Mouse (Mus musculus) spleen, adult 12 weeks (tissue): ENCODE results near the gene Hebp1.
A peak's percentile ranks its signal among the peaks of the same experiment; 100 is the strongest.

Source experiments
- DNase-seq: peaks from one replicate; pipeline ENCODE4 v3.0.0; 2022; ENCODE audit warnings: low spot score

Gene Hebp1

GRCm38 (mm10) chr6:135197921-135198532, at the start of gene Hebp1, which contains the start of gene Fam234b:
TSS of gene Hebp1 (minus strand) at chr6:135198022.
TSS of gene Fam234b (plus strand) at chr6:135197977.
- DNase-seq = peak; percentile 82

- no peak for DNase-seq
Observed at GRCm38 (mm10) chr6:135245586-135245985, 47.8 kb upstream of the Hebp1 start.

GRCm38 (mm10) chr6:135240361-135240760, 42.5 kb upstream of the Hebp1 start:
- DNase-seq = no peak

- DNase-seq = no peak
Observed at GRCm38 (mm10) chr6:135238211-135238610, 40.4 kb upstream of the Hebp1 start.

- DNase-seq = no peak
Observed at GRCm38 (mm10) chr6:135237326-135237725, 39.5 kb upstream of the Hebp1 start.

GRCm38 (mm10) chr6:135236576-135236975, 38.8 kb upstream of the Hebp1 start:
- DNase-seq = no peak

GRCm38 (mm10) chr6:135235742-135236141, 37.9 kb upstream of the Hebp1 start:
- DNase-seq = no peak

- no peak for DNase-seq
Observed at GRCm38 (mm10) chr6:135232443-135233182, 34.8 kb upstream of the Hebp1 start.

- DNase-seq = no peak
Observed at GRCm38 (mm10) chr6:135230586-135230985, 32.8 kb upstream of the Hebp1 start.

GRCm38 (mm10) chr6:135228465-135228941, 30.7 kb upstream of the Hebp1 start:
- DNase-seq = no peak

GRCm38 (mm10) chr6:135223786-135224416, 26.1 kb upstream of the Hebp1 start:
- DNase-seq = no peak

GRCm38 (mm10) chr6:135219916-135220315, 22.1 kb upstream of the Hebp1 start:
- no peak for DNase-seq

GRCm38 (mm10) chr6:135218330-135218729, 20.5 kb upstream of the Hebp1 start:
- DNase-seq = no peak

- no peak for DNase-seq
Observed at GRCm38 (mm10) chr6:135212666-135213065, 14.8 kb upstream of the Hebp1 start.

- no peak for DNase-seq
Observed at GRCm38 (mm10) chr6:135211169-135211568, 13.3 kb upstream of the Hebp1 start.

- DNase-seq = no peak
Observed at GRCm38 (mm10) chr6:135206909-135207308, 9.1 kb upstream of the Hebp1 start.

GRCm38 (mm10) chr6:135205802-135206201, 8.0 kb upstream of the Hebp1 start:
- DNase-seq = no peak

- DNase-seq = no peak
Observed at GRCm38 (mm10) chr6:135204869-135205268, 7.0 kb upstream of the Hebp1 start.

- no peak for DNase-seq
Observed at GRCm38 (mm10) chr6:135203737-135204136, 5.9 kb upstream of the Hebp1 start.

GRCm38 (mm10) chr6:135202668-135203067, 4.8 kb upstream of the Hebp1 start:
- no peak for DNase-seq

- DNase-seq = no peak
Observed at GRCm38 (mm10) chr6:135200122-135200957, 2.5 kb upstream of the Hebp1 start.

- no peak for DNase-seq
Observed at GRCm38 (mm10) chr6:135198726-135199125, 904 bp upstream of the Hebp1 start.
